Mouse (Mus musculus): Measurements from ENCODE around the gene Pus7l. TPM values are rescaled to one million over a fixed set of nuclear protein-coding genes. Genes with fewer than 3 reads are reported as not detected.

Pus7l gene
- polyA plus RNA-seq, 1 experiment, result 3.2 TPM

- Histone ChIP-seq H3K4me3 (ENCODE audit: insufficient read depth, low read length) (peak overlapping the region; percentile 85), H3K4me1 (ENCODE audit: control insufficient read depth, insufficient read depth, low read length) (peaks cover 13% of the 10 kb centered on the region; the same call in 1 of the 2 replicates), H3K27ac (ENCODE audit: insufficient read depth, low read depth, low read length) (peak overlapping the region; percentile 81)
- no peak for TF ChIP-seq CTCF (IDR thresholded peaks at IDR 0.05; ENCODE audit: low read depth, low read length)
- TF ChIP-seq POLR2A (IDR thresholded peaks at IDR 0.05; ENCODE audit: borderline replicate concordance, low read depth, low read length), result no peak
Measured at GRCm38 (mm10) chr15:94544052-94544636, 797 bp upstream of the Pus7l start.

- TF ChIP-seq CTCF (IDR thresholded peaks at IDR 0.05; ENCODE audit: low read depth, low read length), result no peak
- TF ChIP-seq POLR2A (IDR thresholded peaks at IDR 0.05; ENCODE audit: borderline replicate concordance, low read depth, low read length), result no peak
- peak overlapping the region; percentile 85 for H3K4me3 ChIP-seq (ENCODE audit: insufficient read depth, low read length)
- peak overlapping the region; percentile 52 for H3K27ac ChIP-seq (ENCODE audit: insufficient read depth, low read depth, low read length)
- peaks cover 13% of the 10 kb centered on the region; the same call in 1 of the 2 replicates for H3K4me1 ChIP-seq (ENCODE audit: control insufficient read depth, insufficient read depth, low read length)
Measured at GRCm38 (mm10) chr15:94542567-94543408, 559 bp downstream of the Pus7l start.

GRCm38 (mm10) chr15:94539296-94539695 lies 4.1 kb downstream of the Pus7l start:
- no peak overlapping the region for H3K27ac ChIP-seq (ENCODE audit: insufficient read depth, low read depth, low read length)
- TF ChIP-seq POLR2A (IDR thresholded peaks at IDR 0.05; ENCODE audit: borderline replicate concordance, low read depth, low read length), result no peak
- no peak for TF ChIP-seq CTCF (IDR thresholded peaks at IDR 0.05; ENCODE audit: low read depth, low read length)
- H3K4me3 ChIP-seq (ENCODE audit: insufficient read depth, low read length), result no peak overlapping the region

GRCm38 (mm10) chr15:94535521-94535920 lies 7.8 kb downstream of the Pus7l start:
- Histone ChIP-seq H3K27ac (ENCODE audit: insufficient read depth, low read depth, low read length) (no peak overlapping the region), H3K4me1 (ENCODE audit: control insufficient read depth, insufficient read depth, low read length) (no peaks in the 10 kb centered on the region), H3K4me3 (ENCODE audit: insufficient read depth, low read length) (no peak overlapping the region)
- TF ChIP-seq CTCF (IDR thresholded peaks at IDR 0.05; ENCODE audit: low read depth, low read length), result no peak
- no peak for TF ChIP-seq POLR2A (IDR thresholded peaks at IDR 0.05; ENCODE audit: borderline replicate concordance, low read depth, low read length)

More at GRCm38 (mm10) chr15:94539296-94539695, 4.1 kb downstream of the Pus7l start:
- peaks cover 3% of the 10 kb centered on the region; the same call in 1 of the 2 replicates for H3K4me1 ChIP-seq (ENCODE audit: control insufficient read depth, insufficient read depth, low read length)

- Histone ChIP-seq H3K4me1 (ENCODE audit: control insufficient read depth, insufficient read depth, low read length) (no peaks in the 10 kb centered on the region), H3K27ac (ENCODE audit: insufficient read depth, low read depth, low read length) (no peak overlapping the region), H3K4me3 (ENCODE audit: insufficient read depth, low read length) (no peak overlapping the region)
- no peak for TF ChIP-seq CTCF (IDR thresholded peaks at IDR 0.05; ENCODE audit: low read depth, low read length)
- no peak for TF ChIP-seq POLR2A (IDR thresholded peaks at IDR 0.05; ENCODE audit: borderline replicate concordance, low read depth, low read length)
Measured at GRCm38 (mm10) chr15:94532956-94533355, 10.4 kb downstream of the Pus7l start.

GRCm38 (mm10) chr15:94532306-94532705 lies 11.0 kb downstream of the Pus7l start:
- TF ChIP-seq POLR2A (IDR thresholded peaks at IDR 0.05; ENCODE audit: borderline replicate concordance, low read depth, low read length) (no peak), CTCF (IDR thresholded peaks at IDR 0.05; ENCODE audit: low read depth, low read length) (no peak)
- Histone ChIP-seq H3K4me1 (ENCODE audit: control insufficient read depth, insufficient read depth, low read length) (no peaks in the 10 kb centered on the region), H3K4me3 (ENCODE audit: insufficient read depth, low read length) (no peak overlapping the region), H3K27ac (ENCODE audit: insufficient read depth, low read depth, low read length) (no peak overlapping the region)

GRCm38 (mm10) chr15:94530519-94530918 lies 12.8 kb downstream of the Pus7l start:
- H3K4me1 ChIP-seq (ENCODE audit: control insufficient read depth, insufficient read depth, low read length), result no peaks in the 10 kb centered on the region
- no peak overlapping the region for H3K4me3 ChIP-seq (ENCODE audit: insufficient read depth, low read length)
- no peak overlapping the region for H3K27ac ChIP-seq (ENCODE audit: insufficient read depth, low read depth, low read length)
- TF ChIP-seq CTCF (IDR thresholded peaks at IDR 0.05; ENCODE audit: low read depth, low read length) (no peak), POLR2A (IDR thresholded peaks at IDR 0.05; ENCODE audit: borderline replicate concordance, low read depth, low read length) (no peak)

GRCm38 (mm10) chr15:94524956-94525355 lies 18.4 kb downstream of the Pus7l start:
- TF ChIP-seq POLR2A (IDR thresholded peaks at IDR 0.05; ENCODE audit: borderline replicate concordance, low read depth, low read length) (no peak), CTCF (IDR thresholded peaks at IDR 0.05; ENCODE audit: low read depth, low read length) (no peak)
- no peak overlapping the region for H3K4me3 ChIP-seq (ENCODE audit: insufficient read depth, low read length)
- no peaks in the 10 kb centered on the region for H3K4me1 ChIP-seq (ENCODE audit: control insufficient read depth, insufficient read depth, low read length)
- H3K27ac ChIP-seq (ENCODE audit: insufficient read depth, low read depth, low read length), result no peak overlapping the region

GRCm38 (mm10) chr15:94523251-94523650 lies 20.1 kb downstream of the Pus7l start:
- Histone ChIP-seq H3K4me1 (ENCODE audit: control insufficient read depth, insufficient read depth, low read length) (no peaks in the 10 kb centered on the region), H3K4me3 (ENCODE audit: insufficient read depth, low read length) (no peak overlapping the region), H3K27ac (ENCODE audit: insufficient read depth, low read depth, low read length) (no peak overlapping the region)
- no peak for TF ChIP-seq CTCF (IDR thresholded peaks at IDR 0.05; ENCODE audit: low read depth, low read length)
- TF ChIP-seq POLR2A (IDR thresholded peaks at IDR 0.05; ENCODE audit: borderline replicate concordance, low read depth, low read length), result no peak

- no peak overlapping the region for H3K4me3 ChIP-seq (ENCODE audit: insufficient read depth, low read length)
- no peak for TF ChIP-seq POLR2A (IDR thresholded peaks at IDR 0.05; ENCODE audit: borderline replicate concordance, low read depth, low read length)
- no peak for TF ChIP-seq CTCF (IDR thresholded peaks at IDR 0.05; ENCODE audit: low read depth, low read length)
- H3K4me1 ChIP-seq (ENCODE audit: control insufficient read depth, insufficient read depth, low read length), result no peaks in the 10 kb centered on the region
- H3K27ac ChIP-seq (ENCODE audit: insufficient read depth, low read depth, low read length), result no peak overlapping the region
Measured at GRCm38 (mm10) chr15:94520959-94521358, 22.4 kb downstream of the Pus7l start.
